Mouse (Mus musculus) embryonic fibroblast, embryonic 13.5 days (primary cell): ENCODE data around the gene Plbd2.

Experiments used
- CTCF ChIP-seq: IDR thresholded peaks from 2 replicates; pipeline ENCODE4 v1.5.1; 2011; ENCODE audit warnings: mild to moderate bottlenecking, control low read depth, low read length, moderate library complexity, borderline replicate concordance; ENCODE audit not compliant: insufficient read depth
- POLR2A ChIP-seq: IDR thresholded peaks from 2 replicates; pipeline ENCODE4 v1.6.1; 2011; ENCODE audit warnings: low read depth, mild to moderate bottlenecking, control low read depth, low read length, moderate library complexity

DNA sequence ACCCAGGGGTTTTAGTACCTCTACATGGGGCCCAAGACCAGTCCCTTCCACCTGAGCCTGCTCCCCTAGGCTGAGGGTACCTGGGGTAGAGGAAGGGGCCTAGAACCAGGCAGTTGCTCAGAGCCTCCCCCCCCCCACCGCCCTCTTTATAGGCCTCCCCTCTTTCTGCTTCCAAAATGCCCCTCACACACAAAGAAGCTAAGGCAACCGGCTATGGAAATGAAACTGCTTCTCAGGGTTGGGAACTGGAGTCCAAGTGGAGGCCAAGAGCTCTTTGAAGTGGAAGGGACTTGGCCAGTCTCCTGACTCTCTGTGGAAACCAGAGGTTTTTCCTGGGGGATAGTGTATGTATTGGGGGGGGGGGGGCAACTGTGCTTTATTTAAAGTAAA is 31.3 kb upstream of the Plbd2 start:
- no peak for TF ChIP-seq POLR2A
- TF ChIP-seq CTCF = no peak
